Mouse (Mus musculus) kidney, postnatal 0 days (tissue): ENCODE measurements around the gene Maml3. TPM values are rescaled to one million over a fixed set of nuclear protein-coding genes. Genes with fewer than 3 reads are reported as not detected.

Experiments
- ATAC-seq: fragments of 200-750 bp; cut with Nextera tagmentation; replicated peaks from 2 replicates; pipeline ENCODE4 v1.8.0; 2017; ENCODE audit warnings: low read depth, moderate number of reproducible peaks, moderate TSS enrichment, moderate library complexity; ENCODE audit not compliant: low FRiP score
- DNase-seq: peaks from one replicate; pipeline ENCODE4 v3.0.0-alpha.2; 2016; ENCODE audit warnings: low spot score
- H3K27ac ChIP-seq: fragments of 300-500 bp; sonication (generic); 2 replicates; pipeline ENCODE4 v1.5.1; 2014; ENCODE audit warnings: mild to moderate bottlenecking
- H3K27me3 ChIP-seq: fragments of 300-500 bp; sonication (generic); 2 replicates; pipeline ENCODE4 v1.6.1; 2014; ENCODE audit warnings: low read length, mixed read lengths; ENCODE audit not compliant: insufficient read depth
- H3K36me3 ChIP-seq: fragments of 300-500 bp; sonication (generic); 2 replicates; pipeline ENCODE4 v1.6.1; 2014; ENCODE audit warnings: low read length, mixed read lengths; ENCODE audit not compliant: insufficient read depth
- H3K4me1 ChIP-seq: fragments of 300-500 bp; sonication (generic); replicated peaks from 2 replicates; pipeline ENCODE4 v1.6.1; 2014; ENCODE audit warnings: antibody characterized with exemption, low read length, mixed read lengths; ENCODE audit not compliant: insufficient read depth
- H3K4me2 ChIP-seq: fragments of 300-500 bp; sonication (generic); 2 replicates; pipeline ENCODE4 v1.6.1; 2014; ENCODE audit warnings: mild to moderate bottlenecking, low read length, moderate library complexity, mixed read lengths
- H3K4me3 ChIP-seq: fragments of 300-500 bp; sonication (generic); replicated peaks from 2 replicates; pipeline ENCODE4 v1.5.1; 2014; ENCODE audit warnings: low read depth, low read length
- H3K9ac ChIP-seq: fragments of 300-500 bp; sonication (generic); 2 replicates; pipeline ENCODE4 v1.6.1; 2014; ENCODE audit warnings: low read depth, low read length
- H3K9me3 ChIP-seq: fragments of 300-500 bp; sonication (generic); replicated peaks from 2 replicates; pipeline ENCODE4 v1.6.1; 2016; ENCODE audit warnings: low read length, inconsistent platforms, mixed read lengths
- CTCF ChIP-seq: IDR thresholded peaks from 2 replicates; pipeline ENCODE4 v1.5.1; 2016; ENCODE audit warnings: antibody characterized with exemption, low read depth, mild to moderate bottlenecking, moderate library complexity
- WGBS: fragments of 180-500 bp; shearing (Covaris S2); extraction: QIAGEN DNeasy Blood & Tissue Kit; methylation state at CpG from one replicate; pipeline ENCODE4 v1.1.7; 2014; 5-methylcytosine and 5-hydroxymethylcytosine counted together
- polyA plus RNA-seq: library from polyadenylated mRNA; unstranded; fragments of >200 nt; fragmentation: Nextera tagmentation; extraction: Ambion mirVana; gene quantifications from 2 replicates; pipeline ENCODE4 v1.2.1, GENCODE M21; 2015

The Maml3 gene
- polyA plus RNA-seq, 1 experiment from 2014 or later: 5.4 TPM

- DNase-seq (no peak), ATAC-seq (no peak)
- 86% methylated on average over 9 of the region's 9 CpGs for WGBS
- H3K9me3 ChIP-seq: no peaks in the 10 kb centered on the region
- no peak overlapping the region for H3K4me2 ChIP-seq
- no peak overlapping the region for H3K27ac ChIP-seq
- no peaks in the 10 kb centered on the region for H3K36me3 ChIP-seq
- H3K27me3 ChIP-seq: no peaks in the 10 kb centered on the region
- TF ChIP-seq CTCF: no peak
- peaks cover 7% of the 10 kb centered on the region; the same call in 1 of the 2 replicates for H3K4me1 ChIP-seq
- H3K9ac ChIP-seq: no peak overlapping the region
- no peak overlapping the region for H3K4me3 ChIP-seq
These were observed 141.6 kb downstream of the Maml3 start for GRCm38 (mm10) chr3:51963151-51963791.

- WGBS: 86% methylated on average over 2 of the region's 2 CpGs
- no peak for DNase-seq
These were observed 146.1 kb downstream of the Maml3 start for GRCm38 (mm10) chr3:51958751-51959150.

GRCm38 (mm10) chr3:51954441-51954840 is 150.4 kb downstream of the Maml3 start:
- peak; percentile 29 for DNase-seq
- H3K4me3 ChIP-seq: no peak overlapping the region
- H3K36me3 ChIP-seq: no peaks in the 10 kb centered on the region
- H3K4me1 ChIP-seq: no peaks in the 10 kb centered on the region
- H3K27me3 ChIP-seq: no peaks in the 10 kb centered on the region
- TF ChIP-seq CTCF: no peak
- ATAC-seq: no peak
- no peak overlapping the region for H3K9ac ChIP-seq
- H3K27ac ChIP-seq: no peak overlapping the region
- H3K9me3 ChIP-seq: no peaks in the 10 kb centered on the region
- 66% methylated on average over 4 of the region's 4 CpGs for WGBS
- no peak overlapping the region for H3K4me2 ChIP-seq

More at GRCm38 (mm10) chr3:51958751-51959150, 146.1 kb downstream of the Maml3 start:
- no peak for TF ChIP-seq CTCF
- Histone ChIP-seq H3K36me3 (no peaks in the 10 kb centered on the region), H3K4me2 (no peak overlapping the region), H3K9ac (no peak overlapping the region), H3K27me3 (no peaks in the 10 kb centered on the region), H3K27ac (no peak overlapping the region), H3K4me3 (no peak overlapping the region), H3K4me1 (no peaks in the 10 kb centered on the region), H3K9me3 (no peaks in the 10 kb centered on the region)
- no peak for ATAC-seq

- no peak overlapping the region for H3K4me2 ChIP-seq
- no peaks in the 10 kb centered on the region for H3K9me3 ChIP-seq
- WGBS: 89% methylated on average over 11 of the region's 11 CpGs
- no peaks in the 10 kb centered on the region for H3K4me1 ChIP-seq
- no peaks in the 10 kb centered on the region for H3K36me3 ChIP-seq
- H3K27me3 ChIP-seq: no peaks in the 10 kb centered on the region
- H3K4me3 ChIP-seq: no peak overlapping the region
- H3K9ac ChIP-seq: no peak overlapping the region
- ATAC-seq (no peak), DNase-seq (no peak)
- H3K27ac ChIP-seq: no peak overlapping the region
- no peak for TF ChIP-seq CTCF
These were observed 150.9 kb downstream of the Maml3 start for GRCm38 (mm10) chr3:51953927-51954326.

- DNase-seq: no peak
- no peak for ATAC-seq
- Histone ChIP-seq H3K36me3 (no peaks in the 10 kb centered on the region), H3K4me1 (no peaks in the 10 kb centered on the region), H3K4me2 (peak overlapping the region; percentile 13; the same call in 1 of the 2 replicates), H3K4me3 (no peak overlapping the region), H3K9me3 (no peaks in the 10 kb centered on the region), H3K9ac (no peak overlapping the region), H3K27ac (no peak overlapping the region), H3K27me3 (no peaks in the 10 kb centered on the region)
- no peak for TF ChIP-seq CTCF
- WGBS: 74% methylated on average over 33 of the region's 33 CpGs
These were observed 151.9 kb downstream of the Maml3 start for GRCm38 (mm10) chr3:51952728-51953623.

GRCm38 (mm10) chr3:51952267-51952666 is 152.6 kb downstream of the Maml3 start:
- DNase-seq: no peak
- WGBS: 87% methylated on average over 9 of the region's 9 CpGs
- H3K36me3 ChIP-seq: no peaks in the 10 kb centered on the region
- H3K27me3 ChIP-seq: no peaks in the 10 kb centered on the region
- H3K9ac ChIP-seq: no peak overlapping the region
- no peaks in the 10 kb centered on the region for H3K9me3 ChIP-seq
- no peak for ATAC-seq
- H3K4me2 ChIP-seq: no peak overlapping the region
- TF ChIP-seq CTCF: no peak
- no peak overlapping the region for H3K27ac ChIP-seq
- H3K4me1 ChIP-seq: no peaks in the 10 kb centered on the region
- no peak overlapping the region for H3K4me3 ChIP-seq
